Mouse (Mus musculus): ENCODE measurements around the gene Radil. TPM values are rescaled to one million over a fixed set of nuclear protein-coding genes. Genes with fewer than 3 reads are reported as not detected.

Radil gene
- total RNA-seq, 2 experiments from 2014 or later, result not detected

DNA sequence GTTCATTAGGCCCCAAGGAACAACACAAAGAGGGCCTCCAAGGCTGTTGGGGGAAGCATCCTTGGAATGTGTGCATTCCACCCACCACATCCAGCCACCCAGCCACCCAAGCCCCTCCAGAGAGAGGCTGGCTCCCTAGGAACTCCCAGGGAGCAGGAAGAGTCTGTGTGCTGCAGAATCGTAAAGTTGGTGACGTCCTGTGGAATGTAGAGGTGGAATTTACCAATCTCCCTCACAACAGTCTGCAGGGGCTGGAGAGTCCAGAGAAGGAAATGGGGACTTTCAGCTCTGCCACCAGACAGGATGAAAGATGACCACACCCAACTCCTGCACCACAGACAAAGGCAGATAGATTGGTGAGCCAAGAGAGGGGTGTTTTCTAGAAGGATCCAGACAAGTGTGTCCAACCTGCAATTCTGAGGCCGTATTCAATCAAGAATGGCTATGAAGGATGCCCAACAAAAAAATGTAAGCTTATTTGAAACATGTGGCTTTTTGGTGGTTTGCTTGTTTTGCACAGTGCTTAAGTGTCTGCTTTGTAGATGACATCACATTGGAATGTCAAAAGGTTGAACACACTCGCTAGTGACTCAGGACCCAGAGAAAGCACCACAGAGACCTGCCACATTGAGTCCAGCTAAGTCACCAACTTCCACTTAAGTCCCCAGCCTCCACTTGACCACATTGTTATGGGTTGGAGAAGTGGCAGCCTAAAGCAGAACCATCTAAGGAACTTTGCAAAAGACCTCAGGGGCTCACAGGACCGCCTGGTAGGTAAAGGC lies 5.7 kb downstream of the Radil start:
- ATAC-seq (ENCODE audit: poor library complexity, severe bottlenecking), result no peak

DNA sequence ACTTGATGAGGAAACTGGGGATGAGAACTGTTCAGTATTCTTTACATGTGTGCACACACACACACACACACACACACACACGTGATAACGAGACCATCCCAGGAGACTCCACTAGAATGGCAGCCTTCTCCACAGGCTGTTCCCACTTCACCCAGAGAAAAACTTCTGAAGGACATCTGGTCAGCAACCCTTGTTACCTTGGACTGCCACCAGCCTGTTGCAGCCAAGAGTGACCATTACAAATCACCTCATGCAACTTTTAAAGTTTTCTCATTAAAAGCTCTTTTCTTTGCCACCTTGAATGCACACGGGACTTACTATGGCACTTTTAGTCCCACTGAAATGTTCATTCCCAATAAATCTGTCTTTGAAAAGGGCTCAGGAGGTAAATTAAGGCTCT lies 13.6 kb downstream of the Radil start:
- ATAC-seq (ENCODE audit: poor library complexity, severe bottlenecking), result no peak

DNA sequence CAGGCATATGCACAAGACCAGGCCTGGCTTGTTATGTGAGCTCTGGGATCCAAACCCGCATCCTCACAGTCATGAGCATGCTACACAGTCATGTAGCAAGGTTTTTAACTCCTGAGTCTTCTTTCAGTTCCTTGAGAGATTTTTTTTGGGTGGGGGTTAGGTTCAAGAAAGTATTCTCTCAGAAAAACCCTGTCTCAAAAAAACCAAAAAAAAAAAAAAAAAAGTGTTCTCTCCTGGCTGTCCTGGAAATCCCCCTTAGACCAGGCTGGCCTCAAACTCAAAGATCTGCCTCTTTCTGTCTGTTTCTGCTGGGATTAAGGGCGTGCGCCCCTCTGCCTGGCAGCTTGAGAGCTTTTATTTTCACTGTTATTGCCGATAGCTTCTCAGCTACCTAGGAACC lies 15.5 kb downstream of the Radil start:
- ATAC-seq (ENCODE audit: poor library complexity, severe bottlenecking), result no peak

DNA sequence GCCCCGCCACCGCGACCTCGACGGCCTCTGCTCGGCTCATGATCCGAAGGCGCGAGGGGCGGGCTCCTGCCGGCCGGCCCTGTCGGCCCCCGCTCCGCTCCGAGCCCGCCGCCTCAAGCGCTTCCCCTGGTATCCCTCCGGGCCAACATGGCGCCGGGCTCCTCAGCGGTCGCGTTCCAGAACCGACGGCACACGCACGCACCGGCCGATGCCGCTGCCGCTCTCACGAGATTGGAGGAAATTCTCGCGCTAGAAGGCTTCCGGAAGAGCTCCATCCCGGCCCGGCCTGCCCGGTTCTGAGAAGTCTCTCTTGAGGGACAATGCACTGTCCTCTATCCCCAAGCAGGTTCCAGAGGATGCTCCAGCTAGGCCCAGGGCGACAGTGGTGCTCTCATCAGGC lies 21.0 kb downstream of the Radil start, which contains the start of gene Papolb:
TSS of gene Papolb (minus strand) at position 162 of the 400 bp plus-strand sequence.
- ATAC-seq (ENCODE audit: poor library complexity, severe bottlenecking), result no peak

DNA sequence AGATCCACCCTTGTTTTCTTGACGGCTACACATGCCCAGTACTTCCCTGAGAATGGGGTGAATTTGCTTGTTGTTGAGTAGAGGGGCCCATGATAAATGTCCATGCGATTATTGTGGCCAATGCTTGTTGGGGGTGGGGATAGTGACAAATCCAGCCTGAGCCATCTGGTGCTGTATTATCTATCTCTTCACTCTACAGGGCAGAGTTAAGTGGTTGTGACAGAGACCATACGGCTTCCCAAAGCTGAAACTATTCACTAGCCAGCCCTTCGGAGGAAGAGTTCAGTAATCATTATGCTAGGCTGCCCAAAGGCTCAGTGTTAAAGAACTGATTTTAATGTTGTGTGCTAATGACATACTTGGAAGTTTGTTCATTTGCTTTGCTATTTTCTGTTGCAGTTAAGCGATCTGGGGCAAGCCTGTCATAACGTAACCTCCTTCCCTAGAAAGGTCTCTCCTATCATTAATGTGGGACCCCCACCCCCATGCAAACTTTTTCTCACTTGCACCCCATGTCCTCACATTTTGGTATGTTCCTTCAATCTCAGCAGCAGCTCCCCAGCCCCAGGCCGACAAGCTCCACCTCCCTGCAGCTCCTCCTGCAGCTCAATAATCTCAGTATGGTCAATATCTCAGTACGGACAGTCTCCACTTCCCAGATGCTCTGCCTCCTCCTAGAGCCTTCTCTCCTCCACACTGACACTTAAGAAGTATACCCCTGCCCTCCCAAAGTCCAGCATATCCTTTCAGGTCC lies 26.0 kb downstream of the Radil start:
- ATAC-seq (ENCODE audit: poor library complexity, severe bottlenecking), result no peak

DNA sequence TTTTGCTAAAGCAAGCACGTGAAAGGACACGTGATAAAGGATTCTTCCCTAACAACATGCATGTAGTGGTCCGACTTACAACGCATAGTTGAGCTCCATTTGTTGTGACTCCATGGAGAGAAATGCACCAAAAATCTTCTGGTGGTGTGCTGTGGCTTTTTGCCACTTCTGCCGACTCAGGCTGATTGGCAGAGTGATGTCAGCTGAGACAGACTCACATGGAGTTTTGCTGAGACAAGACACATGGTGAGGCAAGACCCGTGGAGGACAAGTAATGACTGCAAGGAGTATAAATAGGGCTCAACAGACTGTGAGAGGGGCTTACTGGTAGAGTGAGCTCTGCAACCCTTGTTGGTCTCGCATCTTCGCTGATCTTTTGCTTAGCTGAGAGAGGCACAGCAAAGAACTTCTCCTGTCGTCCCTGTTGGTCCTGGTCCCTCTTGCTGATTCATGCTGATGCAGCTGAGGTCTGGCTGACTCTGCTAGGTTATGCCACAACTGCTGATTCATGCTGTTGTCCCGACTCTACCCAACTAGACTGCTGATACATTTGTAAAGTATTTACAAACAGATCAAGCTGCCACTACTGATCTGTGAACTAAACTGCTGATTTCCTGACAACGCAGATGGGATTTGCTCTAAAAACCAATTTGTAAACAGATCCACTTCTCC lies 29.6 kb downstream of the Radil start:
- no peak for ATAC-seq (ENCODE audit: poor library complexity, severe bottlenecking)

DNA sequence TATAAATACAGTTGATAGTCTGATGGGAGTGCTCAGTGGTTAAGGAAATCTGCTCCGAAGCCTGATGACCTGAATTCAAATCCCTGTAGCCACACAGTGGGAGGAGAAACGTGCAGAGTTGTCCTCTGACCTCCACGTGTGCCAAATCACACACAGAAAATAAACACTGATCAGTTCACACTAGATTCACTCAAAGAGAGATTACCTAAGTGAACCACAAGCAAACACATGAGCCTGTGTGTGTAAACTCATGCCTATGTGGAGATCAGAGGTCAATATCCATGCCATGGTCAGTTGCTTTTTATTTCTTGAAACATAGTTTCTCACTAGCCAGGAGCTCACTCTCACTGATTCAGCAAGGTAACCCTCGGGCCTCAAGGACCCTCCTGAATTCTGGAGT lies 30.5 kb downstream of the Radil start:
- no peak for ATAC-seq (ENCODE audit: poor library complexity, severe bottlenecking)

DNA sequence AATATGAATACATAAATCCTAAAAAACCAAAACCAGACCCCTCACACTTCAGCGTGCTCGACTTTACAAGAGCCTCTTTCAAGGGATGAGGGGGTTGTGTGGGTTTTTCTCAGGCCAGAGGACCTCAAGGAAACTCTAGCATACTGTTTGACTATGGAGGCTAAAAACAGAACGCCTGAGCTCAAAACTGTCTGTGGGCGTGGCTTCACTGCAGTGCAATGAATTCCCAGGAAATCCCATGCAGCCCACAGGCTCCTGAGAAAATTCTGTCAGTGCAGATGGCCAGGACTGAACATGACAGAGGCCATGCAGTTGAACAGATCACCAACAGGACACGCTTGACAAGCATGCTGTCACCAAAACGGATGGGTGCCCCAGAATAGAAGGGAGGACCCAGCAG lies 31.9 kb downstream of the Radil start:
- ATAC-seq (ENCODE audit: poor library complexity, severe bottlenecking), result no peak

DNA sequence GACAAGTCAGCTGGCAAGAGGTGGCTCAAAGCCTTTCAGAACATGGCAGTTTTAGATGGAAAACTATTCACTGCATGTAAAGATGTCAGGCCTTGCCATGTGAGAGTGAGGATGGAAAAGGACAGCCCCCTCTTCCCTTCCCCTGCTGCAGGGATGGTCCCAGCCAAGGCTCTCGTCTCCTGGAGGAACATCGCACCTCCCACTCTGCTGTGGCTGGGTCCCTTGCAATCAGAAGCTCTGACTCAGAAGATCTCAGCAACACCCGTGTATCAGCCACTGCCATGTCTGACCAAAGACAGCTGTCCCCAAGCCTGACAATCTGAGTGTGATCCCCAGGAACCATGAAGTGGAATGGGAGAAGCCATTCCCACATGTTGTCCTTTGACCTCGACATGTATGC lies 38.8 kb downstream of the Radil start:
- ATAC-seq (ENCODE audit: poor library complexity, severe bottlenecking), result no peak

DNA sequence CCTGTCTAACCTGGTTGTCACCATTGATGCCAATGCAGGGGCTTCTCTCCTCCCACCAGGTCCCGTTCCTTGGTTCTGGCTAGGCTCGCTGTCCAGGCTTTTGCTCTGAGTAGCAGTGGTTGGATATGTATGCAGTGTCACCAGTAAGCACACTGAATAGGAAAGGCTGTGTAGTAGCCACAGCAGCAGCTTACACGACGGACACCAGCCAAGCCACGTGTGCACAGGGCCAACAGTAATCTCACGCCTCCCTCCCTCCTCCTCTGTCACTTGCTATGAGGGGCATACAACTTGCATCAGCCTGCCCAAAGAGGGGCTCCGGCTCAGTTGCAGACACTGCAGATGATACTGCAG lies 40.9 kb downstream of the Radil start:
- ATAC-seq (ENCODE audit: poor library complexity, severe bottlenecking), result no peak

DNA sequence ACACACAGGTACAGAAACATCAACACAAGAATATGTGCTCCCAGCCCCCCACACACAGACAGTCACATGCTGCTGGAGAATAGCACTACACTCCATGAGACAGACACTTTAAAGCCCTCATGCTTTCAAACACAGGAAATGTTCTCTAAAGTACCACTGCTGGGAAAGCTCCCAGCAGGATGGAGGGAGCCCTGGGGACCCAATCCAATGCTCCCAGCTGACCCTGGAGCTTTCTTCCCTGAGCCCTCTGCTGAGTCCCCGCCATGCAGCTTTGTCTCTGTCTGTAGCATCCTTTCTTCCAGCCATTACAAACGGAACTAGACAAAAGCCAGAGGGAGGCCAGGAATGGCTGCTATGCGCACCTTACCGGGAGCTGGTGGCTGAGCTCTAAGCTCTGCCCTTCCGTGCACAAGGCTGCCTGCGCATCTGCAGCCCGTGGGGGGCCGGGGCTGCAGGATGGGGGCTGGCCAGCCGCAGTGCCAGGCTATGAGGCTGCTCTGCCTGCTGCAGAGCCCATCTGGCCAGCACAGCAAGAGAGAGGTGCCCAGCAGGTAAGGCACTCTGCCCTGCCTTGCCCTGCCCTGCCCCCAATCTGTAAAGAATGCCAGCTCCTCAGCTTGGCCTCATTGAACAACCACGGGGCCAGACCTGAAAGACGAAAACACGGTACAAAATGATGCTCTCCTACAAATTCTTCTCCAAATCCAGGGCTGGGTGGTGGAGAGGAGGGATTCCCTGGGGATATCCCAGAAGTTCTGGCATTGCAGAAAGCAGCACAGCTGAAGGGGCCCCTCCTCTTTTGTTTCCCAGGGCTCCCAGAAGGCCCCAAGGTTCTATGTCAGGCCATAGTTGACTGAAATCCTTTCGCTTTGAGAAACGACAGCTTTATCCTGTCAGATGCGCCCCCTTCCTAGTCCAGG lies 41.5 kb downstream of the Radil start:
- ATAC-seq (ENCODE audit: poor library complexity, severe bottlenecking), result no peak

DNA sequence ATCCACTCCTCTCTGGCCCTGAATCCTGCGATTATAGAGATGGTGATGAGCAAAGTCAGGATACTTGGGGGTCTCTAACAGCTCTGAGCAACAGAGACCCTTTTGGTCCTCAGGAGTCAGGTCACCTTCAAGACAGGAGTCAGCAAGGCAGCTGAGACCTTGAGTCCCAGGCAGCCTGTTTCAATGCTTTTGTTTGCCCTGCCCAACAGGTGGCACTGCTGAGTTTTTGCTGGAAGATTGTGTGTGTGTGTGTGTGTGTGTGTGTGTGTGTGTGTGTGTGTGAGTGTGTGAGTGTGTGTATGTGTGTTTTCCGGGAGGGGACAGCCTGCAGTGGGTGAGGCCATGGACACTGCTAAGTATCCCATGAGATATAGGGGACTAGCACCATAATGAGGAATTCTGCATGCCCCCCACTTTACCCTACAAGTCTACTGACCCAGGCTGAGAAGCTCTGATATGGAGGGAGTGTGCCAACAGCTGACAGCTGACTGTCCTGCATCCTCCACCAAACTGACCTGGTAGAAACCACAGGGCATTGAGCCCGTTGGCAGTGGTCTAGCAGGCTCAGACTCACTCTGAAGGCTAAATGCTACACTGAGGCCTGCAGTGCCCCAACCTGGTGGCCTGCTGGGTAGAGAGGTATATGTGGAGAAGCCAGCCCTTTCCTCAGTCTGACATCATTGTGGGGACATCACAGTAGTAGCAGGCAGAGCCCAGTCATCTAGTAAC lies 45.0 kb downstream of the Radil start:
- no peak for ATAC-seq (ENCODE audit: poor library complexity, severe bottlenecking)

DNA sequence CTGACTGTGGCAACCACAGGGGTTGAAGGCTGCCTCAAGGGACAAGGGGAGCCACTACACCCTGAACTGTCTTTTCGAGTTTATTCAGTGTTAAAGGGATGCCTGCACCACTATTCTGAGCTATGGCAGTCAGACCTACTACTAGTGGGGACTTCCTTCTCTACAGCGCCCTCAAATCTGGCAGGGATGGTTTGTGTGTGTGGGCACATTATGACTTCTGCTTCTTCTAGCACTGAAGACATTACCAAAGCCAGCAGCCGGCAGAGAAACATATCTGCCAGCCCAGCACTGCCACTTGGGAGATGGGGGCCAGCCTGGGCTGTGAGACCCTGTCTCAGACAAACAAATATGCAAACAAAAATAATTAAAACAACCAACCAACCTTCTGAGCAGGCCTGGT lies 46.7 kb downstream of the Radil start:
- ATAC-seq (ENCODE audit: poor library complexity, severe bottlenecking), result no peak

DNA sequence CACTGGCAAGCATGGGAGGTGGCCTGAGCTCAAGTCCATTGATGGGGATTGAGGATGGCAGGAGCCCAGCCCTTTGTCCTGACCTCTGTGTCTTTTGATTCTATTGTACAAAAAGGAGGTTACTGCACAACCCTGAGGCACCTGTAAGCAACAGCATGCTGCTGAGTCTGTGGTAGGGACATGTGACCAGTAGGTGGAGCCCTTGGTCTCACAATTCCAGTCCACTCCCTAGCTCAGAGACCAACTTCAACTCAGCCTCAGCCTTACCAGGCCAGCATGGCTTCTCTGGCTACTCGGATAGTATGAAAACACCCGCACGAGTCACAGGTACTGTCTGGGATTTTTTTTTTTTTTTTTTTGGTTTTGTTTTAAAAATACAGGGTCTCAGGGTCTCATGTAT lies 48.5 kb downstream of the Radil start:
- ATAC-seq (ENCODE audit: poor library complexity, severe bottlenecking), result peak; percentile 74

DNA sequence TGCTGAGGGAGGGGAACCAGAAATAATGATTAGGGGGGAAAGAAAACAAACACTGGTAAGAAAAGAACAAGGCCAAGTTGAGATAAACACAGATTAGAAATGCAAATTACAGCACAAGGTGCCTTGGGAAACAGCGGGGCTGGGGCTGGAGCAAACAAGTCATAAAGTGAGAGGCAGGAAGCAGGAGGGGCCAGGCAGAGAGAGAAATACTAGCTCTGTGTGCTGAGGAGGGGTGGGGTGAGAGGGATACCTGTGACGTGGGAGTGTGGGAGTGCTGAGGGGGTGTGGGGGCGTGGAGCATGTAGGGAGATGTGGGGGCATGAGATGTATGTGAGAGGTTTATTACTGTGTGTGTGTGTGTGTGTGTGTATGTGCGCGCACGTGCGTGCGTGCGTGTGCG lies 50.0 kb downstream of the Radil start:
- no peak for ATAC-seq (ENCODE audit: poor library complexity, severe bottlenecking)

DNA sequence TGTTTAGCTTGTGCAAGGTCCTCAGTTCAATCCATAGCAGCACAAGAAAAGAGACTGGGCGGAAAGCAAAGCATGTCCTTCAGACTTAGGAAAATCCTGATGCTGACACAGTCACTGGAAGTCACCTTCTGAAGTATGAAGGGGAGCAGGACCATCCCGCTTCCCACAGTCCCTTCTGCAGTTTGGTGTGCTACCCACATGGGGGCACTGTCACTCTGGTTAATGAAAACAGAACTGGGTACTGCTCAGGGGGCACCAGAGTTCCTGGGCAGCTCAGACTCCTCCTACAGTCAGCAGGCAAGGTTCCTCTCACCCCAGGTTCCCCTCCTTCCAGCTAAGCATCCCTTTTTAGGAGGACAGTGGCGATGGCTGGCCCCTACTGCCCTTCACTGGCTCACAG lies 51.9 kb downstream of the Radil start:
- ATAC-seq (ENCODE audit: poor library complexity, severe bottlenecking), result peak; percentile 48

DNA sequence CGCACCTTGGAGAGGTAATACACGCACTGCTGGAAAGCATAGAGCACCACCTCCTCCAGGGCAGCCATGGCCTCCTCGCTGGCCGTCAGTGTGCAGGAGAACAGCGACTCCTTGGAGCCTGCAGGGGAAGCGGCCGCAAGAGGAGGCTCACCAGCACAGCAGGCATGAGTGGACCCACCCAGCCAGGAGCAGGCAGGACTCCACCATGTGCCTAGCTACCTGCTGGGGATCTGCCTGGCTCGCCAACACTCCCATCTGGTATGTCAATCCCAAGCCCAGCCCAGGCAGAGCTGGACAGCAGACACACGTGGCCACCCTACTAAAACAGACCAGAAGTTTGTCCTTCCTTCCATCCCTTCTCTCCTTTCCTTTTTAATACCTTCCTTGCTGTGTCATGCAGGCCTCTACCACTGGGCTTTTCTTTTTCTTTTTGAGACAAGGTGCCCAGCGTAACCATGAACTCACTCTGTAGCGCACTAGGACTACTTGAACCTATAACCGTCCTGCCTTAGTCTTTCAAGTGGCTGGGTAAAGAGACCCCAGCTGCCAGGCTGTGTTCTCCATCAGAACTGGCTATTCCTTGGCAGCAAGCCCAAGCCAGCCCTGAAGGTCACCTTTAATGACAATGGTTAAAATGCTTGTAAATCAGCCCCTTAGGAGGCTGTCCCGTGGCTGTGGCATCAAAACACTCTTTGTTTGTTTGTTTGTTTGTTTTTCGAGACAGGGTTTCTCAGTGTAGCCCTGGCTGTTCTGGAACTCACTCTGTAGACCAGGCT lies 55.4 kb downstream of the Radil start:
- no peak for ATAC-seq (ENCODE audit: poor library complexity, severe bottlenecking)

DNA sequence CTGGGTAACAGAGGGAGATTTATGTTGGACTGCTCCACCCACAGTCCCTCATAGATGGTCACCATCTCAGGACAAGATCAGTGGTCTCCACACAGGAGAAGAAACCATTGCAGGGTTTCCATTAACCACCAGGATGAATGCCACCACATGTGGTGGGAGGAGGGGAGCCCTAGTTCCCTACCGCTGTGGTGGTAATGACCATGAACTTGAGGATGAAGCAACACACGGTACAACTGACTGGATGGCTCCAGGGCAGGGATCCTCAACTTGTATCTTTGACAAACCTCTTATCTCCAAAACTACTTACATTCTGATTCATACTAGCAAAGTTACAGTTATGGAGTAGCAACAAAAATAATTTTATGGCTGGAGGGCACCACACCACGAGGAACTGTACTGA lies 57.6 kb downstream of the Radil start:
- ATAC-seq (ENCODE audit: poor library complexity, severe bottlenecking), result no peak

DNA sequence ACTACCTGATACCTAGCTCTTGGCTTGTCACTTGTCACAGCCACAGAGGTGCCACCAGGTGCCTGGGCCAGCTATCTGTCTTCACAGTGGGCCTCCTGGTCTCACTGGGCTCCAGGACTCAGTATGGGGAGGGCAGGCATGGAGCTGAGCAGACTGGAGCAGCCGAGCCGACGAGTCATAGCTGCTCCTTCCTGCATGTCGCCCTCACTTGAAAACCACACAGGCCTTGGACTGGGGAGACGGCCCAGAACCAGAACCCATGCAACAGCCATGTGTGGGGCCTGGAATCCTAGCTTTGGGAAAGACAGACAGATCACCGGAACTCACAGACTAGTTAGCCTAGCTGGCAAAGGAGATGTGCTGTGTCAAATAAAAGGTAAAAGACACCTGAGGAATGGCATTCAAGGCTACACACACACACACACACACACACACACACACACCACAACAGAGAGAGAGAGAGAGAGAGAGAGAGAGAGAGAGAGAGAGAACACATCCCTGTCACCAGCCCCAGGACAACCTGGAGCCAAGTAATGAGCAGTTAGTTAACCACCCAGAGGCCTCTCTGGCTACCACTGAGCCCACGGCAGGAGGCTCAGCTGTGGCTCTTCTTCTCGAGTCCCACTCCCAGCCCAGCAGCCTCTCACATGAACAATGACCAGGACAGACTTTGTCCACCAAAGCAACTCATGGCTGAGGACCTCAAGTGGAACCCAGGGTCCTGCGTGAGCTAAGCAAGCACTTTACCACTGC lies 60.8 kb downstream of the Radil start:
- ATAC-seq (ENCODE audit: poor library complexity, severe bottlenecking), result no peak
